Comparison of ENCODE assay signal across 8 mouse cellular contexts in genomic region chr16:35769878-35770657, GRCm38 (mm10). TPM values are rescaled to one million over a fixed set of nuclear protein-coding genes. Genes with fewer than 3 reads are reported as not detected.
DNase-seq lines count a peak whose midpoint lies in the region; ATAC-seq and TF ChIP-seq lines count a peak whose summit lies in the region.

Gene Hspbap1 (plus strand): TSS chr16:35770375.

- peaks cover 16% of the 10 kb centered on the region for H3K36me3 ChIP-seq in ES-Bruce4 (ENCODE audit: control insufficient read depth, insufficient read depth, low read length, poor library complexity, severe bottlenecking)
- H3K36me3 ChIP-seq in forebrain, embryonic 12.5 days (replicated peaks): no peaks in the 10 kb centered on the region
- no peaks in the 10 kb centered on the region for H3K36me3 ChIP-seq in heart, postnatal 0 days (replicated peaks; ENCODE audit: control insufficient read depth, insufficient read depth, low read length)
- H3K36me3 ChIP-seq in liver, embryonic 15.5 days (replicated peaks): peaks cover 9% of the 10 kb centered on the region
- H3K36me3 ChIP-seq in neural tube, embryonic 11.5 days (ENCODE audit: control insufficient read depth, insufficient read depth, low read length): no peaks in the 10 kb centered on the region
- no peaks in the 10 kb centered on the region for H3K36me3 ChIP-seq in stomach, embryonic 16.5 days (ENCODE audit: control insufficient read depth, insufficient read depth, low read length)

- no peaks in the 10 kb centered on the region for H3K9me3 ChIP-seq in ES-Bruce4 (replicated peaks; ENCODE audit: control insufficient read depth, insufficient read depth, low read length, poor library complexity, severe bottlenecking)
- no peaks in the 10 kb centered on the region for H3K9me3 ChIP-seq in forebrain, embryonic 12.5 days
- H3K9me3 ChIP-seq in heart, postnatal 0 days (replicated peaks; ENCODE audit: control insufficient read depth, low read length): no peaks in the 10 kb centered on the region
- H3K9me3 ChIP-seq in liver, embryonic 15.5 days (replicated peaks): no peaks in the 10 kb centered on the region
- no peaks in the 10 kb centered on the region for H3K9me3 ChIP-seq in neural tube, embryonic 11.5 days (ENCODE audit: control insufficient read depth, low read length)
- H3K9me3 ChIP-seq in stomach, embryonic 16.5 days (replicated peaks; ENCODE audit: control insufficient read depth, low read length): no peaks in the 10 kb centered on the region

- no peak for TF ChIP-seq CTCF in ES-Bruce4 (IDR thresholded peaks at IDR 0.05; ENCODE audit: low read depth, low read length)
- no peak for TF ChIP-seq CTCF in heart, postnatal 0 days (IDR thresholded peaks at IDR 0.05; ENCODE audit: low read depth)

- no peaks in the 10 kb centered on the region for H3K27me3 ChIP-seq in ES-Bruce4 (ENCODE audit: control insufficient read depth, insufficient read depth, low read length, poor library complexity, severe bottlenecking)
- no peaks in the 10 kb centered on the region for H3K27me3 ChIP-seq in forebrain, embryonic 12.5 days
- no peaks in the 10 kb centered on the region for H3K27me3 ChIP-seq in heart, postnatal 0 days (ENCODE audit: control insufficient read depth, insufficient read depth, low read length)
- H3K27me3 ChIP-seq in liver, embryonic 15.5 days: no peaks in the 10 kb centered on the region
- H3K27me3 ChIP-seq in neural tube, embryonic 11.5 days (ENCODE audit: control insufficient read depth, insufficient read depth, low read length): no peaks in the 10 kb centered on the region
- no peaks in the 10 kb centered on the region for H3K27me3 ChIP-seq in stomach, embryonic 16.5 days (ENCODE audit: control insufficient read depth, insufficient read depth, low read length)

- H3K4me1 ChIP-seq in ES-Bruce4 (ENCODE audit: control insufficient read depth, insufficient read depth, low read length): no peaks in the 10 kb centered on the region
- peaks cover 36% of the 10 kb centered on the region for H3K4me1 ChIP-seq in forebrain, embryonic 12.5 days
- H3K4me1 ChIP-seq in heart, postnatal 0 days (ENCODE audit: control insufficient read depth, insufficient read depth): peaks cover 21% of the 10 kb centered on the region
- H3K4me1 ChIP-seq in liver, embryonic 15.5 days (replicated peaks): peaks cover 68% of the 10 kb centered on the region
- peaks cover 13% of the 10 kb centered on the region for H3K4me1 ChIP-seq in neural tube, embryonic 11.5 days (ENCODE audit: control insufficient read depth, insufficient read depth, low read length)
- H3K4me1 ChIP-seq in stomach, embryonic 16.5 days (ENCODE audit: control insufficient read depth, insufficient read depth, low read length): peaks cover 19% of the 10 kb centered on the region

- peak within 1 kb of the TSS; percentile 90 for H3K9ac ChIP-seq in ES-Bruce4 (ENCODE audit: low read depth, poor library complexity, severe bottlenecking)
- peak within 1 kb of the TSS; percentile 95 for H3K9ac ChIP-seq in forebrain, embryonic 12.5 days
- H3K9ac ChIP-seq in heart, postnatal 0 days (replicated peaks; ENCODE audit: low read depth, low read length): peak within 1 kb of the TSS; percentile 89
- H3K9ac ChIP-seq in liver, embryonic 15.5 days: peak within 1 kb of the TSS; percentile 97
- peak within 1 kb of the TSS; percentile 93 for H3K9ac ChIP-seq in neural tube, embryonic 11.5 days (ENCODE audit: low read length)
- peak within 1 kb of the TSS; percentile 98 for H3K9ac ChIP-seq in stomach, embryonic 16.5 days (ENCODE audit: low read length)

- WGBS in forebrain, embryonic 12.5 days: under 1% methylated on average over 51 of the region's 51 CpGs
- WGBS in heart, postnatal 0 days: under 1% methylated on average over 51 of the region's 51 CpGs
- under 1% methylated on average over 51 of the region's 51 CpGs for WGBS in liver, embryonic 15.5 days (ENCODE audit: insufficient replicate concordance)
- WGBS in neural tube, embryonic 11.5 days: under 1% methylated on average over 44 of the region's 51 CpGs
- under 1% methylated on average over 51 of the region's 51 CpGs for WGBS in stomach, embryonic 16.5 days

- peak within 1 kb of the TSS; percentile 72 for H3K4me2 ChIP-seq in forebrain, embryonic 12.5 days
- peak within 1 kb of the TSS; percentile 88 for H3K4me2 ChIP-seq in heart, postnatal 0 days (ENCODE audit: low read depth, low read length)
- peak within 1 kb of the TSS; percentile 97 for H3K4me2 ChIP-seq in liver, embryonic 15.5 days
- H3K4me2 ChIP-seq in neural tube, embryonic 11.5 days (ENCODE audit: low read depth): peak within 1 kb of the TSS; percentile 88
- H3K4me2 ChIP-seq in stomach, embryonic 16.5 days (ENCODE audit: low read depth, low read length): peak within 1 kb of the TSS; percentile 92

- peak within 1 kb of the TSS; percentile 82 for H3K4me3 ChIP-seq in ES-Bruce4 (ENCODE audit: low read depth, low read length)
- H3K4me3 ChIP-seq in forebrain, embryonic 12.5 days (replicated peaks): peak within 1 kb of the TSS; percentile 91
- peak within 1 kb of the TSS; percentile 78 for H3K4me3 ChIP-seq in heart, postnatal 0 days (ENCODE audit: low read depth, low read length)
- H3K4me3 ChIP-seq in liver, embryonic 15.5 days (replicated peaks): peak within 1 kb of the TSS; percentile 82
- H3K4me3 ChIP-seq in neural tube, embryonic 11.5 days (ENCODE audit: low read depth, low read length): peak within 1 kb of the TSS; percentile 84
- peak within 1 kb of the TSS; percentile 92 for H3K4me3 ChIP-seq in stomach, embryonic 16.5 days (replicated peaks; ENCODE audit: low read length)

- peak; percentile 79 for ATAC-seq in forebrain, embryonic 12.5 days (ENCODE audit: low FRiP score)
- ATAC-seq in heart, postnatal 0 days (ENCODE audit: insufficient read depth, low read depth): peak; percentile 79
- ATAC-seq in liver, embryonic 15.5 days (ENCODE audit: insufficient read depth): peak; percentile 70
- peak; percentile 86 for ATAC-seq in neural tube, embryonic 11.5 days (ENCODE audit: insufficient read depth, low FRiP score, low TSS enrichment)
- ATAC-seq in stomach, embryonic 16.5 days (ENCODE audit: insufficient read depth, low FRiP score): peak; percentile 75

- peak within 1 kb of the TSS; percentile 30 for H3K27ac ChIP-seq in ES-Bruce4 (ENCODE audit: insufficient read depth, low read length)
- H3K27ac ChIP-seq in forebrain, embryonic 12.5 days: peak within 1 kb of the TSS; percentile 73; the same call in 1 of the 2 replicates
- H3K27ac ChIP-seq in heart, postnatal 0 days (ENCODE audit: low read depth): peak within 1 kb of the TSS; percentile 74
- H3K27ac ChIP-seq in liver, embryonic 15.5 days (replicated peaks): peak within 1 kb of the TSS; percentile 96
- peak within 1 kb of the TSS; percentile 64; the same call in 1 of the 2 replicates for H3K27ac ChIP-seq in neural tube, embryonic 11.5 days (ENCODE audit: low read depth, low read length)
- peak within 1 kb of the TSS; percentile 72 for H3K27ac ChIP-seq in stomach, embryonic 16.5 days (ENCODE audit: low read length)

- peak; percentile 72 for TF ChIP-seq POLR2A in ES-Bruce4 (IDR thresholded peaks at IDR 0.05; ENCODE audit: insufficient read depth, low read length)

- peak; percentile 88 for DNase-seq in c-Kit-positive CD71-positive TER-119-positive erythroid progenitor cells, embryonic 14.5 days (ENCODE audit: low spot score)
- DNase-seq in heart, postnatal 0 days (ENCODE audit: low spot score): peak; percentile 79
- DNase-seq in kidney, postnatal 4 days: peak; percentile 94 to 96
- DNase-seq in neural tube, embryonic 11.5 days (ENCODE audit: low spot score): peak; percentile 94

- TF ChIP-seq EP300 in ES-Bruce4 (IDR thresholded peaks at IDR 0.05; ENCODE audit: insufficient read depth, low read depth, low read length): 0 out of 2 replicates have a peak, but pooled peaks have one; percentile 44
- no peak for TF ChIP-seq EP300 in heart, postnatal 0 days (IDR thresholded peaks at IDR 0.05; ENCODE audit: low read depth)

RNA-seq across cellular contexts. Expression of gene Hspbap1, which starts in this region (rescaled TPM):
- 71.3 and 72.5 TPM in 2 replicates for polyA plus RNA-seq in ES-Bruce4 (2011; ENCODE audit: insufficient read depth, insufficient read length, low read depth, missing spikeins)
- polyA plus RNA-seq in forebrain, embryonic 12.5 days (2016; fragmentation: Nextera tagmentation; extraction: Ambion mirVana): 20.2 and 22.2 TPM in 2 replicates
- total RNA-seq in heart, postnatal 0 days (2014; rRNA removed; ENCODE audit: low replicate concordance): 1.0 and 5.5 TPM in 2 replicates
- 5.0 and 5.7 TPM in 2 replicates for polyA plus RNA-seq in heart, postnatal 0 days (2015; fragmentation: Nextera tagmentation; extraction: Ambion mirVana)
- polyA plus RNA-seq in liver, embryonic 15.5 days (2015; fragmentation: Nextera tagmentation; extraction: Ambion mirVana): 16.1 and 18.7 TPM in 2 replicates
- 23.4 and 23.8 TPM in 2 replicates for polyA plus RNA-seq in neural tube, embryonic 11.5 days (2014; fragmentation: Nextera tagmentation; extraction: Ambion mirVana)
- 12.7 and 13.3 TPM in 2 replicates for polyA plus RNA-seq in stomach, embryonic 16.5 days (2015; fragmentation: Nextera tagmentation; extraction: Ambion mirVana)

Comparison
In these comparisons a context has a peak if more than half of its experiments do, and no peak if none do; other contexts are left out.
1. Peak in every context shown above with its lines: DNase-seq, ATAC-seq, H3K4me3 ChIP-seq and H3K27ac ChIP-seq.
2. H3K27ac ChIP-seq: peak in every context shown above with its lines; median percentile 96 in liver, embryonic 15.5 days; 74 in heart, postnatal 0 days; 73 in forebrain, embryonic 12.5 days; 72 in stomach, embryonic 16.5 days; 64 in neural tube, embryonic 11.5 days; 30 in ES-Bruce4.